ENCODE assay signal across 16 mouse cellular contexts in the genomic region with DNA sequence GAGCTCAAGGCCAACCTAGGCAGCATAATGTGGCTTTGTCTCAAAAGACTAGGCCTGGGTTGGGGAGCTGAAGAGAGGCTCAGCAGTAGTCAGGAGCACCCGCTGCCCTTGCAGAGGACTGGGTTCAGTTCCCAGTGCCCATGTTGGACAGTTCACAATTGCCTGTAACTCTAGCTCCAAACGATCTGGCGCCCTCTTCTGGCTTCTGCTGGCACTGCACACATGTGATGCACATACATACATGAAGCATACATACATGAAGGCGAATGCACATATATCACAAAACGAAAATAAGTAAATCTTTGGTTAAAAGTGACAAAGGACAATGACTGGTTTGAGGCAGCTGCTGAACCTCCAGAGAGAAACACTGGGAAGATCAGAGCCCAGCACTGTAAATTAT. TPM values are rescaled to one million over a fixed set of nuclear protein-coding genes. Genes with fewer than 3 reads are reported as not detected.
DNase-seq lines count a peak whose midpoint lies in the region; ATAC-seq and TF ChIP-seq lines count a peak whose summit lies in the region.
"Had no signal": no experiment of that assay in that cellular context is flagged by ENCODE, and none has a peak within 500 bp of the region (broad histone marks: within the 10 kb centered on the region; RNA-seq: fewer than 3 reads in every experiment).

No protein-coding gene starts in this region.

- H3K27ac ChIP-seq in left cerebral cortex, adult 2 months = no peak overlapping the region
- no peak overlapping the region for H3K27ac ChIP-seq in bone marrow macrophage, adult 2 months (ENCODE audit: insufficient read depth, low read depth, low read length)
- H3K27ac ChIP-seq: hindbrain, embryonic 10.5 days; limb, embryonic 13.5 days had no signal

- no peak for DNase-seq in left cerebral cortex, adult 2 months (ENCODE audit: extremely low spot score in 1 of 2, low spot score in 2 of 2)
- DNase-seq in left cerebral cortex, postnatal 36 days (ENCODE audit: low spot score in 2 of 2) = no peak
- DNase-seq in thymus, postnatal 4 days = peak; percentile 38
- DNase-seq in thymus, postnatal 25 days = no peak
- no peak for DNase-seq in cerebellum, adult 11-12 months
- DNase-seq: cerebellum, adult 18-20 months; embryo, embryonic 11 days; gastrocnemius, postnatal 14 days; kidney, adult 11 months; lung, postnatal 36 days; midbrain, embryonic 14.5 days had no signal

- H3K4me1 ChIP-seq in bone marrow macrophage, adult 2 months (ENCODE audit: control insufficient read depth, insufficient read depth, low read length) = no peaks in the 10 kb centered on the region
- H3K4me1 ChIP-seq: hindbrain, embryonic 10.5 days had no signal

- H3K4me3 ChIP-seq in left cerebral cortex, adult 2 months = no peak overlapping the region
- H3K4me3 ChIP-seq in bone marrow macrophage, adult 2 months (ENCODE audit: insufficient read depth, low read length) = no peak overlapping the region
- H3K4me3 ChIP-seq: hindbrain, embryonic 10.5 days; limb, embryonic 13.5 days had no signal

- intact Hi-C loops in left cerebral cortex, adult 2 months (cut with DNase I) = no loop called here
- intact Hi-C loops in left cerebral cortex, postnatal 36 days (cut with DNase I) = loop anchor here (10.0 kb wide), 1 partner anchor 925 kb away; no protein-coding TSS in a partner anchor

- TF ChIP-seq POLR2A in bone marrow macrophage, adult 2 months (IDR thresholded peaks at IDR 0.05; ENCODE audit: borderline replicate concordance, low read depth, low read length) = no peak

- TF ChIP-seq CTCF in left cerebral cortex, adult 2 months (IDR thresholded peaks at IDR 0.05) = peak; percentile 18
- 0 out of 2 replicates have a peak, but pooled peaks have one; percentile 9 for TF ChIP-seq CTCF in bone marrow macrophage, adult 2 months (IDR thresholded peaks at IDR 0.05; ENCODE audit: low read depth, low read length)

- ATAC-seq in megakaryocyte-erythroid progenitor cell, adult 5-6 weeks (replicated peaks; ENCODE audit: low FRiP score, low TSS enrichment, poor library complexity, severe bottlenecking) = no peak
- ATAC-seq: forebrain, embryonic 16.5 days had no signal

RNA-seq across cellular contexts. Expression of gene Rpl38, which starts 38.3 kb away (rescaled TPM):
- total RNA-seq in left cerebral cortex, adult 2 months (2021) = 100 to 1,000 TPM; 817 to 866 TPM
- total RNA-seq in left cerebral cortex, postnatal 36 days (2021) = 100 to 1,000 TPM; 750 to 833 TPM
- polyA plus RNA-seq in bone marrow macrophage, adult 2 months (2012; ENCODE audit: insufficient read depth, insufficient read length, missing spikeins) = 1,601 and 1,765 TPM in 2 replicates
- total RNA-seq in megakaryocyte-erythroid progenitor cell, adult 5-6 weeks (2014; fragmentation: Nextera tagmentation) = 2,953 and 3,549 TPM in 2 replicates
- 4,476 and 4,894 TPM in 2 replicates for total RNA-seq in megakaryocyte-erythroid progenitor cell, adult 5-6 weeks (2017)

RNA-seq across cellular contexts. Expression of gene Ttyh2, which starts 45.2 kb away (rescaled TPM):
- 10 to 100 TPM; 18.5 to 18.6 TPM for total RNA-seq in left cerebral cortex, adult 2 months (2021)
- total RNA-seq in left cerebral cortex, postnatal 36 days (2021) = 10 to 100 TPM; 20.8 to 31.0 TPM
- polyA plus RNA-seq in bone marrow macrophage, adult 2 months (2012; ENCODE audit: insufficient read depth, insufficient read length, missing spikeins) = 29.6 and 37.5 TPM in 2 replicates
- 0.57 and 1.6 TPM in 2 replicates for total RNA-seq in megakaryocyte-erythroid progenitor cell, adult 5-6 weeks (2014; fragmentation: Nextera tagmentation)
- 1.4 TPM in 2 replicates for total RNA-seq in megakaryocyte-erythroid progenitor cell, adult 5-6 weeks (2017)

Comparison
In these comparisons a context has a peak if more than half of its experiments do, and no peak if none do; other contexts are left out.
1. RNA of gene Ttyh2, which starts 45.2 kb away (total RNA-seq): 20.8 to 31.0 TPM in left cerebral cortex, postnatal 36 days and 18.5 to 18.6 TPM in left cerebral cortex, adult 2 months; 0.57 to 1.6 TPM in megakaryocyte-erythroid progenitor cell, adult 5-6 weeks; every median in the first group is over 4 times any median in the second.